Comparison of ENCODE assay signal across 10 mouse cellular contexts in the genomic region with DNA sequence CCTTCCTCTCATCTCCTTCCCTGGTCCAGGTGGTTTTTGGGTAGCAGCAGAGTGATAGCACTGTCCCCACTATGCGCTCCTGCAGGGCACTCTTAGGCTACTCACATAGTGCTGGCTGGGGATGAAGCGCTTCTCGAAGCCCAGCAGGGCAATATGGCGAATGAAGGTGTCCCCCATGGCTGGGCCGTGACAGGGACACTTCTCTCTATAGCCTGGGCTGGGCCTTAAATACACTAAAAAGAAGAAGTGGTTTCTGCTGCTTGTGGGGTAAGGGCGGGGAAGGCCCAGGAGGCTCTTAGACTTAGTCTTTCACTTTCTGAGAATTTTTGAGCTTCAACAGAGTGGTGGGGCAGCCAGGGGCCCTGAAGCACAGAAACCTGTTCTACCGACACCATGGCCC. TPM values are rescaled to one million over a fixed set of nuclear protein-coding genes. Genes with fewer than 3 reads are reported as not detected.
DNase-seq lines count a peak whose midpoint lies in the region; ATAC-seq and TF ChIP-seq lines count a peak whose summit lies in the region.
"Had no signal": no experiment of that assay in that cellular context is flagged by ENCODE, and none has a peak within 500 bp of the region (broad histone marks: within the 10 kb centered on the region; RNA-seq: fewer than 3 reads in every experiment).

TSS of gene Ncf1 (minus strand) at position 235 of the 400 bp plus-strand sequence.

- H3K27me3 ChIP-seq in lung, postnatal 0 days (replicated peaks; ENCODE audit: insufficient read depth, low read length): no peaks in the 10 kb centered on the region
- no peaks in the 10 kb centered on the region for H3K27me3 ChIP-seq in hindbrain, postnatal 0 days (ENCODE audit: insufficient read depth, low read length)
- no peaks in the 10 kb centered on the region for H3K27me3 ChIP-seq in neural tube, embryonic 15.5 days (replicated peaks)
- H3K27me3 ChIP-seq: limb, embryonic 12.5 days had no signal

- H3K27ac ChIP-seq in lung, postnatal 0 days (ENCODE audit: low read length): peak within 1 kb of the TSS; percentile 78
- H3K27ac ChIP-seq in hindbrain, postnatal 0 days: no peak within 1 kb of the TSS
- H3K27ac ChIP-seq in neural tube, embryonic 15.5 days (replicated peaks): no peak within 1 kb of the TSS
- H3K27ac ChIP-seq: limb, embryonic 12.5 days had no signal

- no peak for DNase-seq in thymus, postnatal 0 days (ENCODE audit: low spot score)
- no peak for DNase-seq in thymus, postnatal 25 days
- peak; percentile 72 for DNase-seq in lung, postnatal 0 days (ENCODE audit: low spot score)
- no peak for DNase-seq in hindbrain, postnatal 0 days (ENCODE audit: low spot score)
- no peak for DNase-seq in layer of hippocampus, postnatal 36 days
- DNase-seq: retina, postnatal 1 day had no signal

- peak within 1 kb of the TSS; percentile 8; the same call in 1 of the 2 replicates for H3K4me3 ChIP-seq in lung, postnatal 0 days (ENCODE audit: low read depth, low read length)
- no peak within 1 kb of the TSS for H3K4me3 ChIP-seq in hindbrain, postnatal 0 days (ENCODE audit: low read length)
- no peak within 1 kb of the TSS for H3K4me3 ChIP-seq in neural tube, embryonic 15.5 days (replicated peaks)
- H3K4me3 ChIP-seq: limb, embryonic 12.5 days had no signal

- no peak for TF ChIP-seq CTCF in lung, postnatal 0 days (IDR thresholded peaks at IDR 0.05)
- TF ChIP-seq CTCF in hindbrain, postnatal 0 days (IDR thresholded peaks at IDR 0.05; ENCODE audit: low read depth): no peak

- no peak for ATAC-seq in erythroblast, adult 5-6 weeks (replicated peaks; ENCODE audit: low FRiP score, poor library complexity, severe bottlenecking)
- ATAC-seq in lung, postnatal 0 days: peak; percentile 16
- ATAC-seq in hindbrain, postnatal 0 days: no peak
- ATAC-seq in neural tube, embryonic 15.5 days (ENCODE audit: low FRiP score): no peak
- ATAC-seq: hindbrain, embryonic 16.5 days had no signal

- H3K9me3 ChIP-seq in lung, postnatal 0 days (ENCODE audit: low read length): no peaks in the 10 kb centered on the region
- no peaks in the 10 kb centered on the region for H3K9me3 ChIP-seq in hindbrain, postnatal 0 days (ENCODE audit: low read length)
- no peaks in the 10 kb centered on the region for H3K9me3 ChIP-seq in neural tube, embryonic 15.5 days (replicated peaks)
- H3K9me3 ChIP-seq: limb, embryonic 12.5 days had no signal

- peaks cover 5% of the 10 kb centered on the region; the same call in 1 of the 2 replicates for H3K4me1 ChIP-seq in lung, postnatal 0 days (ENCODE audit: insufficient read depth, low read depth, low read length)
- no peaks in the 10 kb centered on the region for H3K4me1 ChIP-seq in hindbrain, postnatal 0 days (ENCODE audit: insufficient read depth, low read length)
- H3K4me1 ChIP-seq in neural tube, embryonic 15.5 days: no peaks in the 10 kb centered on the region

- no peak for TF ChIP-seq EP300 in lung, postnatal 0 days (IDR thresholded peaks at IDR 0.05)

- H3K36me3 ChIP-seq in lung, postnatal 0 days (ENCODE audit: insufficient read depth, low read length): no peaks in the 10 kb centered on the region
- H3K36me3 ChIP-seq in hindbrain, postnatal 0 days (ENCODE audit: insufficient read depth, low read length): no peaks in the 10 kb centered on the region
- H3K36me3 ChIP-seq in neural tube, embryonic 15.5 days: no peaks in the 10 kb centered on the region
- H3K36me3 ChIP-seq: limb, embryonic 12.5 days had no signal

- H3K4me2 ChIP-seq in lung, postnatal 0 days (replicated peaks; ENCODE audit: low read depth, low read length): peak within 1 kb of the TSS; percentile 29; the same call in 1 of the 2 replicates
- H3K4me2 ChIP-seq in hindbrain, postnatal 0 days (ENCODE audit: low read depth, low read length): no peak within 1 kb of the TSS
- H3K4me2 ChIP-seq in neural tube, embryonic 15.5 days: no peak within 1 kb of the TSS
- H3K4me2 ChIP-seq: limb, embryonic 12.5 days had no signal

- 67% methylated on average over 7 of the region's 7 CpGs for WGBS in lung, postnatal 0 days
- WGBS in hindbrain, postnatal 0 days: 88% methylated on average over 7 of the region's 7 CpGs
- 89% methylated on average over 7 of the region's 7 CpGs for WGBS in neural tube, embryonic 15.5 days

- no peak within 1 kb of the TSS for H3K9ac ChIP-seq in lung, postnatal 0 days (replicated peaks; ENCODE audit: low read depth)
- no peak within 1 kb of the TSS for H3K9ac ChIP-seq in hindbrain, postnatal 0 days (replicated peaks; ENCODE audit: low read length)
- H3K9ac ChIP-seq in neural tube, embryonic 15.5 days (replicated peaks): no peak within 1 kb of the TSS
- H3K9ac ChIP-seq: limb, embryonic 12.5 days had no signal

RNA-seq across cellular contexts. Expression of gene Ncf1, which starts in this region (rescaled TPM):
- 9.6 and 10.3 TPM in 2 replicates for polyA plus RNA-seq in thymus, postnatal 0 days (2015; fragmentation: Nextera tagmentation; extraction: Ambion mirVana)
- total RNA-seq in erythroblast, adult 5-6 weeks (2015; ENCODE audit: low replicate concordance): 101 and 103 TPM in 2 replicates
- 91.7 and 92.6 TPM in 2 replicates for total RNA-seq in erythroblast, adult 5-6 weeks (2017; ENCODE audit: low replicate concordance)
- 19.6 and 19.8 TPM in 2 replicates for polyA plus RNA-seq in lung, postnatal 0 days (2015; fragmentation: Nextera tagmentation; extraction: Ambion mirVana)
- 2.8 and 4.9 TPM in 2 replicates for total RNA-seq in hindbrain, postnatal 0 days (2014; rRNA removed)
- polyA plus RNA-seq in hindbrain, postnatal 0 days (2015; fragmentation: Nextera tagmentation; extraction: Ambion mirVana): 2.0 and 2.3 TPM in 2 replicates
- total RNA-seq in layer of hippocampus, postnatal 36 days (2021): 1 to 10 TPM; 6.3 to 9.3 TPM
- polyA plus RNA-seq in neural tube, embryonic 15.5 days (2015; fragmentation: Nextera tagmentation; extraction: Ambion mirVana): 2.5 and 5.1 TPM in 2 replicates

Comparison
In these comparisons a context has a peak if more than half of its experiments do, and no peak if none do; other contexts are left out.
1. RNA of gene Ncf1 (total RNA-seq): 91.7 to 103 TPM in erythroblast, adult 5-6 weeks; 6.3 to 9.3 TPM in layer of hippocampus, postnatal 36 days and 2.8 to 4.9 TPM in hindbrain, postnatal 0 days; every median in the first group is over 4 times any median in the second.